Mouse (Mus musculus): ENCODE results near the gene Cyp24a1. TPM values are rescaled to one million over a fixed set of nuclear protein-coding genes. Genes with fewer than 3 reads are reported as not detected.
A peak's percentile ranks its signal among the peaks of the same experiment; 100 is the strongest.

The Cyp24a1 gene
- polyA plus RNA-seq (2016; fragmentation: Nextera tagmentation; extraction: Ambion mirVana) = 0.07 and 0.17 TPM in 2 replicates

GRCm38 (mm10) chr2:170497091-170497566 lies at the start of gene Cyp24a1:
Gene Cyp24a1, minus strand, starts transcription at chr2:170497145.
- Histone ChIP-seq H3K4me1 (replicated peaks) (peaks cover 32% of the 10 kb centered on the region), H3K9me3 (no peaks in the 10 kb centered on the region), H3K27me3 (ENCODE audit: insufficient read depth, poor library complexity, severe bottlenecking) (peaks cover 82% of the 10 kb centered on the region), H3K36me3 (no peaks in the 10 kb centered on the region), H3K27ac (0 out of 2 replicates have a peak within 1 kb of the TSS, but pooled peaks have one; percentile 16), H3K4me3 (peak within 1 kb of the TSS; percentile 51)
- WGBS = under 1% methylated on average over 36 of the region's 36 CpGs
- peak; percentile 74 for DNase-seq (ENCODE audit: low spot score)

DNA sequence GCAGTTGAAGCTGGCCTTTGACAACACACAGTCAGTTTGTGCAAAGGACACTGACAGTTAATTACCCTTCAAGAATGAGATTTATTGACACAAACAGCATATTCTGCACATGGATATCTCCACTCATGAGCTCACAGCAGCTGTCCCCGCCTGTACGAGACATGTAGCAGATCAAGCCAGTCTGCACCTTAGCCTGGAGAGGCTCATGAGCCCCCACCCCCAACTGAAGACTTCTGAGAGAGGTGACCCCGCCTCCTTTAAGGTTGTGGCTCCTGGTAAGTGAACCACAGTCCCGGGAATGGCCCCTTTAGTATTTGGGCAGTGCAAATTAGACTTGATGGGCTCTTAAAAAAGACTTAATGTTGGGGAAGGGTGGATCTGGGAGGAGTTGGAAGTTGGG lies 48.8 kb upstream of the Cyp24a1 start:
- Histone ChIP-seq H3K27ac (no peak overlapping the region), H3K27me3 (ENCODE audit: insufficient read depth, poor library complexity, severe bottlenecking) (no peaks in the 10 kb centered on the region), H3K36me3 (no peaks in the 10 kb centered on the region), H3K9me3 (no peaks in the 10 kb centered on the region), H3K4me1 (replicated peaks) (peaks cover 23% of the 10 kb centered on the region), H3K4me3 (no peak overlapping the region)
- DNase-seq (ENCODE audit: low spot score) = no peak
- 69% methylated on average over 4 of the region's 4 CpGs for WGBS

DNA sequence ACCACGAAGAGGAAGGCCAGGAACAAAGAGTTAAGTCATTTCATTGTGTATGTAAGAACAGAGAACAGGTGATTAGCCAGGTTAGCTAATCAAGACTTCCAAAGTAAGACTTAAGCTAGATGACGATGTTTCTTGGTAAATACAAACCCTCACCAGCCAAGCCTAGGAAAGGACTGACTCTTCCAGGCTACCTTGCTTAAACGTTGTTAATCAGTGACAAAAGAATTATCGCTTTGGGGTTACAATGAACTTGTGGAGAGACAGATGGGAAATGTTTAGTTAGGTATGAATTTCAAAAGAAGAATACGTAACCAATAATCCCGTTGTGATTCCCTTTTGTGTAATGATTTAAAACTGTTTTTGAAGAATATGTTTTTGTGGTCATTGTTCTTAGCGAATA lies 48.0 kb upstream of the Cyp24a1 start:
- H3K4me1 ChIP-seq (replicated peaks) = peaks cover 23% of the 10 kb centered on the region
- no peaks in the 10 kb centered on the region for H3K9me3 ChIP-seq
- no peaks in the 10 kb centered on the region for H3K27me3 ChIP-seq (ENCODE audit: insufficient read depth, poor library complexity, severe bottlenecking)
- H3K27ac ChIP-seq = no peak overlapping the region
- no peaks in the 10 kb centered on the region for H3K36me3 ChIP-seq
- 90% methylated on average over 7 of the region's 7 CpGs for WGBS
- H3K4me3 ChIP-seq = no peak overlapping the region
- DNase-seq (ENCODE audit: low spot score) = no peak

DNA sequence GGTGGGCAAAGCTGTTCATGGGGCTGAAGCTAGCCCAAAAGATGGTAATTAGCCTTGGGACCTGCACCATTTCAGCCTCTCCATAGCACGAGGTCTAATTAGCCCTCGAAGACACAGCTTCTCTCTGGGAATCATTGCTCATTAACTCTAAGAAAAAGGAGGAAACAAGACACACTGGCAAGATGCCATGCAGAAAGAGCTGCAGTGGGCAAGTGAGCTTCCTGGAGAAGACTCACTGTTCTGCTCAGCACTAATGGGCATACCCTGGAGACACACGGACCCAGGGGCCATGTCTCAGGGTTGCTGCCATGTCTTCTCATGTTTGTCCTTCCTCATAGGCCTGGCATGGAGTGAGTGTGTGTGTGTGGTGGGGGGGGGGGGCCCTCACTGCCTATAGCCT lies 47.2 kb upstream of the Cyp24a1 start:
- no peaks in the 10 kb centered on the region for H3K36me3 ChIP-seq
- 86% methylated on average over 3 of the region's 3 CpGs for WGBS
- no peak for DNase-seq (ENCODE audit: low spot score)
- no peaks in the 10 kb centered on the region for H3K9me3 ChIP-seq
- H3K27me3 ChIP-seq (ENCODE audit: insufficient read depth, poor library complexity, severe bottlenecking) = no peaks in the 10 kb centered on the region
- H3K4me1 ChIP-seq (replicated peaks) = peaks cover 23% of the 10 kb centered on the region
- H3K4me3 ChIP-seq = no peak overlapping the region
- no peak overlapping the region for H3K27ac ChIP-seq

DNA sequence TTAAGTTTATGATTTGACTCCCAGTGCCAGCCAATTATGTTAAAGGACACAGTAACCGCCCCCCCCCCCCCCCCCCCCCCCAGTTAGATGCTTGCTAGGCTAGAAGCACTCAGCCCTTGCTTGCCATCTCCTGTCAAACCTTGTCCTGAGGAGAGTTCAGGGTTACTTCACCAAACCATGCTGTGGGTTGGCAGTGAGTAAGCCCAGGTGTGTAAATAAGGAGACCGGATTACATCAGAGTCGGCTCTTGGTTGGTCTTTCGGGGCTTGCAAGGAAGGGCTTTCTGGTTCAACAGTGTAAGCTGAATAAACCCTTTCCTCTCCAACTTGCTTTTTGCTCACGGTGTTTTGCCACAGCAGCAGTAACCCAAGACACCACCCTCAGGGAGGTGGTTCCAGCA lies 46.7 kb upstream of the Cyp24a1 start:
- no peak overlapping the region for H3K4me3 ChIP-seq
- no peak for DNase-seq (ENCODE audit: low spot score)
- no peaks in the 10 kb centered on the region for H3K36me3 ChIP-seq
- 80% methylated on average over 5 of the region's 5 CpGs for WGBS
- H3K27ac ChIP-seq = no peak overlapping the region
- no peaks in the 10 kb centered on the region for H3K27me3 ChIP-seq (ENCODE audit: insufficient read depth, poor library complexity, severe bottlenecking)
- H3K9me3 ChIP-seq = no peaks in the 10 kb centered on the region
- H3K4me1 ChIP-seq (replicated peaks) = peaks cover 23% of the 10 kb centered on the region

- no peak for DNase-seq (ENCODE audit: low spot score)
- WGBS = 88% methylated on average over 9 of the region's 9 CpGs
- Histone ChIP-seq H3K27me3 (ENCODE audit: insufficient read depth, poor library complexity, severe bottlenecking) (no peaks in the 10 kb centered on the region), H3K9me3 (no peaks in the 10 kb centered on the region), H3K4me1 (replicated peaks) (no peaks in the 10 kb centered on the region), H3K36me3 (no peaks in the 10 kb centered on the region), H3K4me3 (no peak overlapping the region), H3K27ac (no peak overlapping the region)
Observed at GRCm38 (mm10) chr2:170539211-170539610, 42.3 kb upstream of the Cyp24a1 start.

- H3K9me3 ChIP-seq = no peaks in the 10 kb centered on the region
- H3K27ac ChIP-seq = no peak overlapping the region
- DNase-seq (ENCODE audit: low spot score) = no peak
- H3K4me3 ChIP-seq = no peak overlapping the region
- H3K36me3 ChIP-seq = no peaks in the 10 kb centered on the region
- H3K27me3 ChIP-seq (ENCODE audit: insufficient read depth, poor library complexity, severe bottlenecking) = no peaks in the 10 kb centered on the region
- no peaks in the 10 kb centered on the region for H3K4me1 ChIP-seq (replicated peaks)
Observed at GRCm38 (mm10) chr2:170535841-170536240, 38.9 kb upstream of the Cyp24a1 start.

DNA sequence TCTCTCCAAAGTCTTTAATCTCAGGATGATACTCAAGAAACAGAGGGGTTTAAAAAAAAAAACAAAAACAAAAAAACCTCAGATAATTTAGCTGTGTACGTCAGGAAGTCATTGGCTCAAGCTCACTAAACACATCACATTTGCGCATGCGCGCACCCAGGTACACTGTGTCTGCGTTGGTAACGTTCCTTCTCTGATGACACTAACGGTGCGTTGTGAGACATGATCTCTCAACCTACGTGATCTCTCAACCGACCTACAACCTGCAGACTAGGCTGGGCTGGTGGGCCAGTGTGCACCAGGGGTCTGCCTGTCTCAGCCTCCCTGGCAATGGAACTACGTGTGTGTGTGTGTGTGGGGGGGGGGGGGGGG lies 37.8 kb upstream of the Cyp24a1 start:
- Histone ChIP-seq H3K36me3 (no peaks in the 10 kb centered on the region), H3K9me3 (no peaks in the 10 kb centered on the region), H3K27ac (no peak overlapping the region), H3K4me3 (no peak overlapping the region), H3K4me1 (replicated peaks) (no peaks in the 10 kb centered on the region), H3K27me3 (ENCODE audit: insufficient read depth, poor library complexity, severe bottlenecking) (no peaks in the 10 kb centered on the region)
- no peak for DNase-seq (ENCODE audit: low spot score)
- 96% methylated on average over 11 of the region's 11 CpGs for WGBS

- DNase-seq (ENCODE audit: low spot score) = no peak
- no peaks in the 10 kb centered on the region for H3K9me3 ChIP-seq
Observed at GRCm38 (mm10) chr2:170534116-170534802, 37.3 kb upstream of the Cyp24a1 start.

GRCm38 (mm10) chr2:170530256-170530655 lies 33.3 kb upstream of the Cyp24a1 start:
- 86% methylated on average over 3 of the region's 3 CpGs for WGBS
- Histone ChIP-seq H3K4me1 (replicated peaks) (no peaks in the 10 kb centered on the region), H3K4me3 (no peak overlapping the region), H3K27me3 (ENCODE audit: insufficient read depth, poor library complexity, severe bottlenecking) (no peaks in the 10 kb centered on the region), H3K9me3 (no peaks in the 10 kb centered on the region), H3K27ac (no peak overlapping the region), H3K36me3 (no peaks in the 10 kb centered on the region)
- no peak for DNase-seq (ENCODE audit: low spot score)

More at GRCm38 (mm10) chr2:170534116-170534802, 37.3 kb upstream of the Cyp24a1 start:
- no peaks in the 10 kb centered on the region for H3K4me1 ChIP-seq (replicated peaks)
- WGBS = 69% methylated on average over 12 of the region's 12 CpGs
- no peak overlapping the region for H3K4me3 ChIP-seq
- no peak overlapping the region for H3K27ac ChIP-seq
- H3K27me3 ChIP-seq (ENCODE audit: insufficient read depth, poor library complexity, severe bottlenecking) = no peaks in the 10 kb centered on the region
- H3K36me3 ChIP-seq = no peaks in the 10 kb centered on the region

DNA sequence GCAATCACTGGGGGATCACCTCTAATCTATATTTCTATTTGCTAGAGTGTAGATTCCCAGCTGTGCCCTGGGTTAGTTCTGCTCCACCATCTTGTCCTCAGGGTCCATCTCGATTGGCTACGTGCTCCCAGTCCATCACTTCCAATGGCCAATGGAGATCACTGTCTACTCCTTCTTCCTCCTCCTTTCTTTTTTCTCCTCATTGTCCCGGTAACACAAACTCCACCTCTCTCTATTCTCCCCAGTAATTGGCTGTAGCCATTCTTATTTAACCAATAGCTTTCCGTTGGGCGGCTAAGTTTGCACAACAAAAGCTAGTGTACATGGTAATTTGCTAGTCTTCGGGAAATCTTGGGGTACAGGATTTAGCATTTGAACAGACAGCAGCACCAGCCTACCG lies 32.8 kb upstream of the Cyp24a1 start:
- H3K27me3 ChIP-seq (ENCODE audit: insufficient read depth, poor library complexity, severe bottlenecking) = no peaks in the 10 kb centered on the region
- H3K27ac ChIP-seq = no peak overlapping the region
- WGBS = 88% methylated on average over 7 of the region's 7 CpGs
- no peak overlapping the region for H3K4me3 ChIP-seq
- DNase-seq (ENCODE audit: low spot score) = no peak
- no peaks in the 10 kb centered on the region for H3K9me3 ChIP-seq
- no peaks in the 10 kb centered on the region for H3K36me3 ChIP-seq
- H3K4me1 ChIP-seq (replicated peaks) = no peaks in the 10 kb centered on the region

GRCm38 (mm10) chr2:170528061-170528460 lies 31.1 kb upstream of the Cyp24a1 start:
- DNase-seq (ENCODE audit: low spot score) = no peak
- WGBS = 94% methylated on average over 16 of the region's 16 CpGs

DNA sequence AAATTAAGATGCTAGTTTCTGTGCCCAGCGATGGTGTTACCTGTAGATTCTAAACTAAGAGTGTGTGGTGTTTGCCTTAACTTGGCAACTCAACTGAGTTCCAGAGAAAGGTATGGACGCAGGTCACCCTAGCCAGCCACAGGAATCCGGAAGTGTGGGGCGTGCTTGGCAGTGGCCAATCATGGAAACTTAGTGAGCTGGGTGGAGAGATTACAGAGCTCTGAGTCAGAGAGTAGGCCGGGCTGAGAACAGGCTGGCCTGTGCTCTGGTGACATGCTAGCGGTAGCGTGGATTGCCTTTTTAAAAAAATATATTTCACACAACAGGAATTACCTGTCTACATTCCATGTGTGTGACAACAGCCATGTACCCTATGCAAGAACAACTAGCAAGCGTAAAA lies 29.6 kb upstream of the Cyp24a1 start:
- no peak for DNase-seq (ENCODE audit: low spot score)
- 91% methylated on average over 8 of the region's 8 CpGs for WGBS
- no peaks in the 10 kb centered on the region for H3K27me3 ChIP-seq (ENCODE audit: insufficient read depth, poor library complexity, severe bottlenecking)
- H3K4me1 ChIP-seq (replicated peaks) = no peaks in the 10 kb centered on the region
- H3K4me3 ChIP-seq = no peak overlapping the region
- no peaks in the 10 kb centered on the region for H3K36me3 ChIP-seq
- no peaks in the 10 kb centered on the region for H3K9me3 ChIP-seq
- H3K27ac ChIP-seq = no peak overlapping the region

More at GRCm38 (mm10) chr2:170528061-170528460, 31.1 kb upstream of the Cyp24a1 start:
- Histone ChIP-seq H3K27me3 (ENCODE audit: insufficient read depth, poor library complexity, severe bottlenecking) (no peaks in the 10 kb centered on the region), H3K4me3 (no peak overlapping the region), H3K4me1 (replicated peaks) (no peaks in the 10 kb centered on the region), H3K36me3 (no peaks in the 10 kb centered on the region), H3K27ac (no peak overlapping the region), H3K9me3 (no peaks in the 10 kb centered on the region)
